Mouse (Mus musculus): Measurements from ENCODE around the gene Cd160. TPM values are rescaled to one million over a fixed set of nuclear protein-coding genes. Genes with fewer than 3 reads are reported as not detected.

The Cd160 gene
- polyA plus RNA-seq, 1 experiment from 2014 or later = 0.32 TPM

DNA sequence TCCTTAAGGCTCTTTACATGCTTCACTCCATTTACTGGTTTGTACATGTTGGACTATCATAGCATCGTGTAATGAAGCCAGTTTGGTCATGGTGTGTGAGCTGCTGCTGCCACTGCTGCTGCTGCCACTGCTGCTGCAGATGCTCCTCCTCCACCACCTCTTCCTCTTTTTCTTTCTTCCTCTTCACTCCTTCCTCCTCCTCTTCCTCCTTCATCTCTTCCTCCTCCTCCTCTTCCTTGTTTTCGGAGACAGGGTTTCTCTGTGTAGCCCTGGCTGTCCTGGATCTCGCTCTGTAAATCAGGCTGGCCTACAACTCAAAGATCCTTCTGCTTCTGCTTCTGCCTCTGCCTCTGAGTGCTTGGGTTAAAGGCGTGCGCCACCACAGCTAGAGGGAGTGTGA is 59.2 kb downstream of the Cd160 start:
- Histone ChIP-seq H3K4me3 (ENCODE audit: low read depth, low read length) (no peak overlapping the region), H3K4me2 (replicated peaks; ENCODE audit: low read depth, low read length) (no peak overlapping the region), H3K36me3 (ENCODE audit: control insufficient read depth, insufficient read depth, low read length) (no peaks in the 10 kb centered on the region; the same call in 1 of the 2 replicates), H3K9ac (replicated peaks; ENCODE audit: low read depth, low read length) (no peak overlapping the region), H3K27ac (ENCODE audit: low read length) (no peak overlapping the region), H3K9me3 (ENCODE audit: control insufficient read depth, low read depth, low read length) (no peaks in the 10 kb centered on the region), H3K4me1 (ENCODE audit: control insufficient read depth, insufficient read depth, low read length) (no peaks in the 10 kb centered on the region), H3K27me3 (ENCODE audit: control insufficient read depth, insufficient read depth, low read length) (no peaks in the 10 kb centered on the region)
- no peak for ATAC-seq (ENCODE audit: insufficient number of reproducible peaks, insufficient read depth, low FRiP score, low read depth)
- 88% methylated on average over 5 of the region's 5 CpGs for WGBS

- H3K4me3 ChIP-seq (ENCODE audit: low read depth, low read length) = no peak overlapping the region
- no peaks in the 10 kb centered on the region; the same call in 1 of the 2 replicates for H3K36me3 ChIP-seq (ENCODE audit: control insufficient read depth, insufficient read depth, low read length)
- no peak for ATAC-seq (ENCODE audit: insufficient number of reproducible peaks, insufficient read depth, low FRiP score, low read depth)
- H3K27me3 ChIP-seq (ENCODE audit: control insufficient read depth, insufficient read depth, low read length) = no peaks in the 10 kb centered on the region
- H3K4me1 ChIP-seq (ENCODE audit: control insufficient read depth, insufficient read depth, low read length) = no peaks in the 10 kb centered on the region
- H3K4me2 ChIP-seq (replicated peaks; ENCODE audit: low read depth, low read length) = no peak overlapping the region
- no peaks in the 10 kb centered on the region for H3K9me3 ChIP-seq (ENCODE audit: control insufficient read depth, low read depth, low read length)
- no peak overlapping the region for H3K27ac ChIP-seq (ENCODE audit: low read length)
- WGBS = 95% methylated on average over 1 of the region's 1 CpGs
- no peak overlapping the region for H3K9ac ChIP-seq (replicated peaks; ENCODE audit: low read depth, low read length)
Measured at GRCm38 (mm10) chr3:96764528-96764927, 64.6 kb downstream of the Cd160 start.

GRCm38 (mm10) chr3:96759695-96760094 is 69.5 kb downstream of the Cd160 start:
- ATAC-seq (ENCODE audit: insufficient number of reproducible peaks, insufficient read depth, low FRiP score, low read depth) = no peak
- no peaks in the 10 kb centered on the region for H3K36me3 ChIP-seq (ENCODE audit: control insufficient read depth, insufficient read depth, low read length)

GRCm38 (mm10) chr3:96757691-96758090 is 71.5 kb downstream of the Cd160 start:
- ATAC-seq (ENCODE audit: insufficient number of reproducible peaks, insufficient read depth, low FRiP score, low read depth) = no peak
- no peak overlapping the region for H3K4me2 ChIP-seq (replicated peaks; ENCODE audit: low read depth, low read length)
- no peak overlapping the region for H3K9ac ChIP-seq (replicated peaks; ENCODE audit: low read depth, low read length)
- H3K4me3 ChIP-seq (ENCODE audit: low read depth, low read length) = no peak overlapping the region
- no peaks in the 10 kb centered on the region for H3K9me3 ChIP-seq (ENCODE audit: control insufficient read depth, low read depth, low read length)
- no peak overlapping the region for H3K27ac ChIP-seq (ENCODE audit: low read length)
- H3K27me3 ChIP-seq (ENCODE audit: control insufficient read depth, insufficient read depth, low read length) = no peaks in the 10 kb centered on the region
- 71% methylated on average over 7 of the region's 7 CpGs for WGBS
- H3K36me3 ChIP-seq (ENCODE audit: control insufficient read depth, insufficient read depth, low read length) = no peaks in the 10 kb centered on the region
- H3K4me1 ChIP-seq (ENCODE audit: control insufficient read depth, insufficient read depth, low read length) = no peaks in the 10 kb centered on the region

More at GRCm38 (mm10) chr3:96759695-96760094, 69.5 kb downstream of the Cd160 start:
- no peaks in the 10 kb centered on the region for H3K4me1 ChIP-seq (ENCODE audit: control insufficient read depth, insufficient read depth, low read length)
- no peaks in the 10 kb centered on the region for H3K9me3 ChIP-seq (ENCODE audit: control insufficient read depth, low read depth, low read length)
- H3K9ac ChIP-seq (replicated peaks; ENCODE audit: low read depth, low read length) = no peak overlapping the region
- H3K4me3 ChIP-seq (ENCODE audit: low read depth, low read length) = no peak overlapping the region
- H3K27ac ChIP-seq (ENCODE audit: low read length) = no peak overlapping the region
- H3K27me3 ChIP-seq (ENCODE audit: control insufficient read depth, insufficient read depth, low read length) = no peaks in the 10 kb centered on the region
- WGBS = 90% methylated on average over 4 of the region's 4 CpGs
- H3K4me2 ChIP-seq (replicated peaks; ENCODE audit: low read depth, low read length) = no peak overlapping the region

DNA sequence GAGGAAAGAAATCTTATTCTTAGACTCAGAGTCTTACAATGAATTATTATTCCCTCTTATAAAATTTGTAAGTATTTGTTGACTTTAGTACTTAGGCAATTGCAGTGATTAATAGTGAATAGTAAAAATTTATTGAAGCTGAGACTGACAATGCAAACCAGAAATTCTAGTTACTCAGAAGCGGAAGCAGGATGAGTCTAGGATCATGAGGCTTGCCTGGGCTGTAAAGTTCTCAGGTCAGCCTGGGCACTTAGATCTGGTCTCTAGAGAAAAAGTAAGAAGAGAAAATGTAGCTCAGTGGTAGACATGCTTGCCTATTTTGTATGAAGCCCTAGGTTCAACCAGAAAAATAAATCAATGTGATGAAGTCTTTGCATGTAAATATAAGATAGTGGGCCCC is 73.2 kb downstream of the Cd160 start:
- no peaks in the 10 kb centered on the region for H3K4me1 ChIP-seq (ENCODE audit: control insufficient read depth, insufficient read depth, low read length)
- WGBS = 86% methylated on average over 1 of the region's 1 CpGs

More for the DNA sequence above, 73.2 kb downstream of the Cd160 start:
- Histone ChIP-seq H3K4me3 (ENCODE audit: low read depth, low read length) (no peak overlapping the region), H3K4me2 (replicated peaks; ENCODE audit: low read depth, low read length) (no peak overlapping the region), H3K9me3 (ENCODE audit: control insufficient read depth, low read depth, low read length) (no peaks in the 10 kb centered on the region), H3K9ac (replicated peaks; ENCODE audit: low read depth, low read length) (no peak overlapping the region), H3K27me3 (ENCODE audit: control insufficient read depth, insufficient read depth, low read length) (no peaks in the 10 kb centered on the region), H3K27ac (ENCODE audit: low read length) (no peak overlapping the region), H3K36me3 (ENCODE audit: control insufficient read depth, insufficient read depth, low read length) (no peaks in the 10 kb centered on the region)
- no peak for ATAC-seq (ENCODE audit: insufficient number of reproducible peaks, insufficient read depth, low FRiP score, low read depth)

Other genes with a start within 250 kb of the Cd160 start
- 21.5 and 29.5 TPM in 2 replicates for gene Polr3gl, start 235.2 kb downstream of the Cd160 start, polyA plus RNA-seq (2014; fragmentation: Nextera tagmentation; extraction: Ambion mirVana)
- gene Ankrd34a, start 232.7 kb downstream of the Cd160 start, polyA plus RNA-seq (2014; fragmentation: Nextera tagmentation; extraction: Ambion mirVana) = 2.9 and 3.4 TPM in 2 replicates
- gene Lix1l, start 228.2 kb downstream of the Cd160 start, polyA plus RNA-seq (2014; fragmentation: Nextera tagmentation; extraction: Ambion mirVana) = 10.6 TPM in 2 replicates
- gene Rbm8a, start 199.4 kb downstream of the Cd160 start, polyA plus RNA-seq (2014; fragmentation: Nextera tagmentation; extraction: Ambion mirVana) = 144 and 147 TPM in 2 replicates
- gene Pex11b, start 194.0 kb downstream of the Cd160 start, polyA plus RNA-seq (2014; fragmentation: Nextera tagmentation; extraction: Ambion mirVana) = 45.4 and 51.3 TPM in 2 replicates
- 0.07 TPM in 1 of 2 replicates, not detected in the other for gene Gm42957, start 193.9 kb downstream of the Cd160 start, polyA plus RNA-seq (2014; fragmentation: Nextera tagmentation; extraction: Ambion mirVana)
- 0.88 and 1.00 TPM in 2 replicates for gene Itga10, start 183.8 kb downstream of the Cd160 start, polyA plus RNA-seq (2014; fragmentation: Nextera tagmentation; extraction: Ambion mirVana)
- 0.82 and 1.1 TPM in 2 replicates for gene Ankrd35, start 159.2 kb downstream of the Cd160 start, polyA plus RNA-seq (2014; fragmentation: Nextera tagmentation; extraction: Ambion mirVana)
- gene Pias3, start 133.0 kb downstream of the Cd160 start, polyA plus RNA-seq (2014; fragmentation: Nextera tagmentation; extraction: Ambion mirVana) = 52.6 and 59.4 TPM in 2 replicates
- gene Nudt17, start 120.8 kb downstream of the Cd160 start, polyA plus RNA-seq (2014; fragmentation: Nextera tagmentation; extraction: Ambion mirVana) = 8.7 and 9.3 TPM in 2 replicates
- gene Polr3c, start 101.7 kb downstream of the Cd160 start, polyA plus RNA-seq (2014; fragmentation: Nextera tagmentation; extraction: Ambion mirVana) = 31.8 and 32.5 TPM in 2 replicates
- gene Rnf115, start 101.7 kb downstream of the Cd160 start, polyA plus RNA-seq (2014; fragmentation: Nextera tagmentation; extraction: Ambion mirVana) = 41.1 and 42.1 TPM in 2 replicates
- 0.28 TPM in 1 of 2 replicates, not detected in the other for gene Pdzk1, start 67 bp downstream of the Cd160 start, polyA plus RNA-seq (2014; fragmentation: Nextera tagmentation; extraction: Ambion mirVana)
- 4.6 and 5.1 TPM in 2 replicates for gene Gja5, start 75.3 kb upstream of the Cd160 start, polyA plus RNA-seq (2014; fragmentation: Nextera tagmentation; extraction: Ambion mirVana)
- 46.6 TPM in 2 replicates for gene Gpr89, start 76.0 kb upstream of the Cd160 start, polyA plus RNA-seq (2014; fragmentation: Nextera tagmentation; extraction: Ambion mirVana)
- gene Gja8, start 96.7 kb upstream of the Cd160 start, polyA plus RNA-seq (2014; fragmentation: Nextera tagmentation; extraction: Ambion mirVana) = not detected in 2 replicates

Measured in stomach, embryonic 14.5 days (tissue).